Mouse (Mus musculus) CH12.LX (cell line): ENCODE measurements at regions not wholly inside any gene's neighbourhood (a gene's known extent, or its start where the extent isn't known, plus 50 kb on each side); places are given as distances from the start of the nearest gene placed in this dataset.

Source experiments
- CTCF ChIP-seq, 2 experiments: IDR thresholded peaks in 1 of 2; conservative IDR thresholded peaks in 1 of 2; 2 replicates each; pipeline ENCODE4 v1.5.1; 2011 to 2012; ENCODE audit warnings: low read depth in 2 of 2, low read length in 2 of 2, improper control_type of control experiment in 1 of 2, inconsistent platforms in 1 of 2, mild to moderate bottlenecking in 1 of 2, moderate library complexity in 1 of 2
- HCFC1 ChIP-seq: IDR thresholded peaks from 2 replicates; pipeline ENCODE4 v1.6.1; 2012; ENCODE audit warnings: low read depth, mild to moderate bottlenecking, inconsistent platforms, low read length, improper control_type of control experiment
- NELFE ChIP-seq: IDR thresholded peaks from 2 replicates; pipeline ENCODE4 v1.6.1; 2011; ENCODE audit warnings: low read depth, low read length, improper control_type of control experiment
- POLR2A ChIP-seq: IDR thresholded peaks from 2 replicates; pipeline ENCODE4 v1.6.1; 2011; ENCODE audit warnings: low read depth, mild to moderate bottlenecking, improper control_type of control experiment, low read length
- SIN3A ChIP-seq: IDR thresholded peaks from 2 replicates; pipeline ENCODE4 v1.6.1; 2012; ENCODE audit warnings: low read length, improper control_type of control experiment, inconsistent platforms
- USF1 ChIP-seq: IDR thresholded peaks from 2 replicates; pipeline ENCODE4 v1.6.1; 2014; ENCODE audit warnings: low read depth, mild to moderate bottlenecking, inconsistent platforms, low read length, improper control_type of control experiment

- TF ChIP-seq POLR2A = no peak
- TF ChIP-seq NELFE = no peak
- TF ChIP-seq CTCF (conservative IDR thresholded peaks at IDR 0.05 in 1 of 2, IDR thresholded peaks at IDR 0.05 in 1 of 2; ENCODE audit: low read depth in 2 of 2, low read length in 2 of 2) = no peak
- no peak for TF ChIP-seq SIN3A
- no peak for TF ChIP-seq USF1
- TF ChIP-seq HCFC1 = no peak
Measured at GRCm38 (mm10) chr14:86056991-86057390, 1084.0 kb downstream of the Diaph3 start.
